Mouse (Mus musculus) duodenum, adult 2 months (tissue): Measurements from ENCODE around the gene Gper1. TPM values are rescaled to one million over a fixed set of nuclear protein-coding genes. Genes with fewer than 3 reads are reported as not detected.

ENCODE experiments used
- polyA plus RNA-seq: library from polyadenylated mRNA; depleted of rRNA; stranded (reverse); fragments of >200 nt; gene quantifications from 2 replicates; pipeline ENCODE4 v1.2.3, GENCODE M21; 2012; ENCODE audit warnings: low replicate concordance; rRNA removed

Gene Gper1
- 1.3 and 2.0 TPM in 2 replicates for polyA plus RNA-seq

DNA sequence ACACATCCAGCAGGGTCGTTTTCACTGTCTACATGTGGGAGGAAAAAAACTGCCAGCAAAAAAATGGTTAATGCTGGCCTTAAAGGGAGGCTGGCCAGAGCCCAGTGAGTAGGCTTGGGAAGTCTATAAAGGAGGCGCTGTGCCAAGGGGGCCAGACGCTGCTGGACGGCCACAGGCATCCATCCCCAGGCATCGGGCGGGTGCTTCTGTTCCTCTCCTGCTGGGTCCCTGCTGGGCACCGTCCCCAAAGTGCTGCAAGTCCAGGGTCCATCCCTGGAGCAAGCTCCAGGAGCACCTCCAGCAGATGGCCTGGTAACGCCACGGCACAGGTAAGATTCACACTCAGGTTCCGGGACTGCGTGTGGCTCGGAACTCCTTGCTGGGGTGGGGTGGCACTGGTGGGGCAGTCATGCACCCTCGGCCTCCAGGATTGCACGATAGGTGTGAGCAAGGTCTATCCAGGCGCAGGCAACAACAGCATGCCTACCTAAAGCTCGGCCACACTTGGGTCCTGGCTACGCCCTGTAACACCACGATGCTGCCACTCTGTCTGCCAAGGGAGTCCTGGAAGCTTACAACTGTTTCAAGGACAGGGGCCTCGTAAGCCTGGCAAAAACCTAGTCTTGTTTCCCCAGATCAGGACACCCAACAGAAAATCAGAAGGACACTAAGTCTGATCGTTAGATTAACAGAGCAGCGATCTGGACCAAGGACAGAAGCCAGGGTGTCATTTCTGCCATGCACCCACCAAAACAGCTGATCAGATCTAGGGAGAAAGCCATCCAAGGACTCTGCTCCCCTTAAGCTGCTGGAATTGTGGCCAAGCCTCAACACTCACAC is at the start of gene Gper1:
Gene Gper1, plus strand, starts transcription at position 126 of the 840 bp plus-strand sequence.

GRCm38 (mm10) chr5:139377468-139378270 is 45.3 kb upstream of the Gper1 start, which contains the start of gene Gpr146:
Gpr146 (plus strand) TSS chr5:139377697.

DNA sequence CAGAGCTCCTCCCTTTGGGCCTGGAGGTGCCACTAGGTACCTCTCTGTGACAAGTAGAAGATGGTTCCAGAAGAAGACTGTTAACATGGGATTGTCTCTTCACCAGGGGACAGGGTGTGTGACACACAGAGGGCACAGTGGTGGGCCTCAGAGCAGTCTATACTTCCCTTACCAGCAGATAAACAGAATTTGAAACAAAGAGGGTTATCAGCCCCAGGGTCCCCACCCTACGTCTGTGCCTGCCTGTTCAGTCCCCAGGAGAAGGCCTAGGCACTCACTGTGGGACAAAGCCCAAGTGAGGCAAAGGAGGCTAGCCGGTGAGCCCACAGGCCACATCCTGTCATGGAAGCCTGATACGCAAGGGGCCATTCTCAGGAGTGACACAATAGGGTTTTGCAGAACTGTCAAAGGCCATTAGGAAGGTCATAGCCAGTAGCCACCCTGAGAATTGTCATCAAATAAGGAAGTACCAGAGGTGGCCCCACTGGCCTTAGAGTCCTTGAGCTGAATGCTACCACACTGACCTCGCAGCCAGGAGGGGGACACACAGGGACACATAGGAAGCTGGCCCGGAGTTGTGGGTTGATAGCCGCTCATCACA is 18.1 kb upstream of the Gper1 start, which contains the start of gene C130050O18Rik:
Gene C130050O18Rik, plus strand, starts transcription at position 480 of the 601 bp plus-strand sequence.

DNA sequence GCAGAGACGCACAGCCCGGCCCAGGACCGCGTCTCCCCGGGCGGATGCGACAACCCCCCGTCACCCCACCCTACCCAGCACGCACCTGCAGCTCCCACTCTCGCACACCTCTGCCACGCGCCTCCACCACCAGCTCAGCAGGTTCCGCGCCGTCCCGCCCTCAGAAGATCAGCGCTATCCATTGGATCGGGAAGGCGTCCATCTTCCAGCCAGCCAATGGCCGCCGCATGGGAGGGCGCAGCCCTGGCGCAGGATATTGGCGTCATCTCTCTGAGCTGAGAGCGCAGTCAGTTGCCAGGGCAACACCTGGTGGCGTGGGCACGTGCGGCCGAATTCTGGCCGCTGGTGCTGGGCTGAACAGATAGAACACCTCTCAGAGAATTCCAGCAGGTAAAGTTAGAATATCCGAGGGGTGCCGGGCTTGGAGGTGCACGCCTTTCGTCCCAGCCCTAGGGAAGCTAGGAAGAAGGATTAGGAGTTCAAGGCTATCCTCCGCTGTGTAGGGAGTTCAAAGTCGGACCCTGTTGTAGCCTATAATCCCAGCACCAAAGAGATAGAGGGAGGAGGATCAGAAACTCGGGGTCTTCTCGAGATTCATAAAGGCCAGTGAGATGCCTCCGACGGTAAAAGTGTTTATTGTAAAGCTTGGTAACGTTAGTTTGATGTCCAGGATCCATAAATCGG is 37.6 kb downstream of the Gper1 start, which contains the start of gene 3110082I17Rik:
Gene 3110082I17Rik, minus strand, starts transcription at position 144 of the 684 bp plus-strand sequence.

Other genes with a start within 250 kb of the Gper1 start
- gene Sun1, start 222.5 kb upstream of the Gper1 start, polyA plus RNA-seq, result 15.0 and 20.7 TPM in 2 replicates
- 87.8 and 252 TPM in 2 replicates for gene Get4, start 170.8 kb upstream of the Gper1 start, polyA plus RNA-seq
- gene Adap1, start 97.5 kb upstream of the Gper1 start, polyA plus RNA-seq, result 68.9 and 279 TPM in 2 replicates
- 109 and 165 TPM in 2 replicates for gene Cox19, start 71.7 kb upstream of the Gper1 start, polyA plus RNA-seq
- 0.56 and 2.7 TPM in 2 replicates for gene Cyp2w1, start 70.5 kb upstream of the Gper1 start, polyA plus RNA-seq
- 3.5 and 4.3 TPM in 2 replicates for gene Gpr146, start 45.5 kb upstream of the Gper1 start, polyA plus RNA-seq
- 2.6 and 3.4 TPM in 2 replicates for gene C130050O18Rik, start 17.9 kb upstream of the Gper1 start, polyA plus RNA-seq
- gene 3110082I17Rik, start 37.4 kb downstream of the Gper1 start, polyA plus RNA-seq, result 5.3 and 5.8 TPM in 2 replicates
- 6.3 and 7.6 TPM in 2 replicates for gene Zfand2a, start 61.4 kb downstream of the Gper1 start, polyA plus RNA-seq
- not detected in 2 replicates for gene Uncx, start 120.3 kb downstream of the Gper1 start, polyA plus RNA-seq